Mouse (Mus musculus) lung, postnatal 10 days (tissue): ENCODE measurements at regions not wholly inside any gene's neighbourhood (a gene's known extent, or its start where the extent isn't known, plus 50 kb on each side); places are given as distances from the start of the nearest gene placed in this dataset.
"Not testable (repeated sequence)": the region's sequence is repeated elsewhere in the genome, so short reads cannot be mapped to it uniquely, and the experiment has no call there.

ENCODE experiments used
- DNase-seq: peaks from one replicate; pipeline ENCODE4 v3.0.0; 2021

DNA sequence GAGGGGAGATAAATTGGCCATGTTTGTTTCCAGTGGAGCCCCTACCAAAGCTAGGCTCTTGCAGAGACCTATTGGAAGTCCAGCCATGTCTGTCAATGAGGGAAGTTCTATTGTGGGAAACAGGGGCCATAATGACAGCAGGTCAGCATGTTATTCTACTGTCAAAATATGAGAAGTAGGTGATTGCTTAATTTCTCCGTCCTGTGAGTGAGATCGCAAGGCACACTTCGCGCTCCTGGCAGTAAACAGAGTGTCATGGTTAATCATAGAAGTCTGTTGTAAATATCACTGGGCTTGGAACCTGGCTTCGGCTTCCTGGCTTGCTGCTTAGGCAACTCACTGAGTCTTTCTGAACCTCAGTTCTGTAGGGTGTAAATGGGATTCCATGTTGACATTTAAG lies 72.5 kb upstream of the Ccdc122 start:
- peak; percentile 22 for DNase-seq

- no peak for DNase-seq
Measured at GRCm38 (mm10) chr14:76958875-76959274, 77.7 kb upstream of the Ccdc122 start.

DNA sequence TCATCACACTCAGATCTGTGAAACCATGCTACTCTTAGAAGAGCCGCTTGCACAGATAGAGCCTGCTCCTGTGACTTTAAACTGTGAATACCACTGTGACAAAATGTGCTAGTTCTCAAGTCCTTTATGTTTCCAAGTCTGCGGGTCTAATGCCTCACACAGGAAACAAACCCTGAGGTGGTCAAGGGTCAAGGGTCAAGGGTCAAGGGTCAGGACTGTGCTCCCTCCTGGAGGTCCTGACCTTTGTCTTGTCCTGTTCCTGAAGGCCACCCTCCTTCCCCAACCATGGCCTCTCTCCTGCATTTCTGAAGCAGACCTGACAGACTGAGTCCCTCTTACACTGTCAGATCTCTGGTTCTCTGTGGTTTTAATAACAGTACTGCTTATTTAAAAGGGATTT lies 79.4 kb upstream of the Ccdc122 start:
- DNase-seq = no peak

DNA sequence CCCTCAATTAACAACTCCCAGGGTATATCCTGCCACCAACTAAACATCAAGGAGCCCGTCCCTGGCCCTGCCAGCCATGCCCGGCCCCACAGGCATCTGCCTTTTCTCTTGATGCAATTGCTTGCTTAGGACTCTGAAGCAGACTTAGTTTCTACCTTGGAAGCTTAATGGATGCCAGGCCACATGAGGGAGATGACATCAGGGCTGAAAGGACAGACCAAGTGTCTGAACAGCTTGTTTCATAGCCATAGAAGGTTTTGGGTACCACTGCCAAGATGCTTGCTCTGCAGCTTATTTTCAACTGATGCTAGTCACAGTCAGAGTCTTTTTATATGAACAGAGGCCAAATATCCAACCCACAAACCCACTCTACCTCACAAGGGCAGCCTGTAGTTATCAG lies 83.4 kb upstream of the Ccdc122 start:
- no peak for DNase-seq

DNA sequence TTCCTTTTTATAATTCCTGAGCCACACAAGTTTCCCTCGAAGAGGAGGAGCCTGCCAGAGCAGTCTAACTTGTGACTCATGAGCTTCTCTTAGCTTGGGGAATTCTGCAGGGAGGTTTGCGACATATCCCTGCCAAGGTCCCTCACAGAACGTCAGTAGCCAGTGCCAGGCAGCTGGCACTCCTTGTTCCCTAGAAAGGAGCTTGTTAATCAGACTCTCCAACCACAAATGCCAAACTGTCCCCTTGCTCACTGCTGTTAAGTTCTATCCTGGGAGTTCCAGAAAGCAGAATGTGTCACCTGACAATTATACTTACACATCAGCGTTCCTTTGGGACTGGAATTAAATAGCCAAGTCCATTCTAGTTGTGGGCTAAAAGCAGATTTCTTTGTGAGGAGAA lies 85.1 kb upstream of the Ccdc122 start:
- DNase-seq = peak; percentile 61

GRCm38 (mm10) chr14:76949388-76949787 lies 87.2 kb upstream of the Ccdc122 start:
- no peak for DNase-seq

DNA sequence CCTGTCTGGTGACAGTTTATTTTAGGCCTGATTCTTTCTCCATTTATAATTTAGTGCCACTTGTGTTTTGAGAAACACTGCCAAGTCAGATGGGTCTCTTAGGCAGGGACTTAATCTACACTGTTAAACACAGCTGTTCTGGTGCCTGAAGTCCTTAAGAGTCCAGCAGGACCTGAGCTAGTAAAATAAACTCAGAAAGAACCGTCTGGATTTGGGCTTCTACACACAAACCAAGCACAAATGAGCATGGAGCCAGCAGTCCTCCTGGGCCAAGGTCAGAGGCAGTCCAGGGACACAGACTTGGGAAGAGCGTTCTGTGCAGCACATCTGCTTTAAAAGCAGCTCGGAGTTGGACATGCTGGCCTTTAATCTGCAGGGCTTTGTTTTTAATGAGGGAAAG lies 87.6 kb upstream of the Ccdc122 start:
- peak; percentile 77 for DNase-seq

- peak; percentile 20 for DNase-seq
Measured at GRCm38 (mm10) chr14:76948481-76948880, 88.1 kb upstream of the Ccdc122 start.

GRCm38 (mm10) chr14:76947148-76947547 lies 89.4 kb upstream of the Ccdc122 start:
- DNase-seq = peak; percentile 70

GRCm38 (mm10) chr14:76945626-76946025 lies 90.9 kb upstream of the Ccdc122 start:
- DNase-seq = peak; percentile 67

- DNase-seq = no peak
Measured at GRCm38 (mm10) chr14:76941474-76942212, 94.9 kb upstream of the Ccdc122 start.

DNA sequence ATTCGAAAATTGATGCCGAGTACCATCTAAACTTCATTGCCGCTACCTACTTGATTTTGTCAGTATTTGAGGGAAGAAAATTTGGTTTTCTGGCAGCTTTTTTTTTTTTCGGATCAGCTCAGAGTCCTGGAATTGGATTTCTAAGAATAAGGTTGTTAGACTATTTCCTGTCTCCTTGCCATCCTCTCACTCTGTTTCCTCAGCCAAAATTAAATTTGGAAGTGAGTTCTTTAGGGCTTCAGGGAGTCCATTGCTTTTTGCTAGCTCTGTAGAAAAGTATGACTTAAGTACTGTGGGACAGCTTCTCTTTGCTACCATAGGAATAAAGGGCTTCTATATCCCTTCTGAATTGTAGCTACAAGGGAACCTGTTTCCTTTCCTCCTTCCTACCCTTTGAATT lies 96.1 kb upstream of the Ccdc122 start:
- DNase-seq = no peak

- peak; percentile 52 for DNase-seq
Measured at GRCm38 (mm10) chr14:76936671-76937070, 99.9 kb upstream of the Ccdc122 start.

DNA sequence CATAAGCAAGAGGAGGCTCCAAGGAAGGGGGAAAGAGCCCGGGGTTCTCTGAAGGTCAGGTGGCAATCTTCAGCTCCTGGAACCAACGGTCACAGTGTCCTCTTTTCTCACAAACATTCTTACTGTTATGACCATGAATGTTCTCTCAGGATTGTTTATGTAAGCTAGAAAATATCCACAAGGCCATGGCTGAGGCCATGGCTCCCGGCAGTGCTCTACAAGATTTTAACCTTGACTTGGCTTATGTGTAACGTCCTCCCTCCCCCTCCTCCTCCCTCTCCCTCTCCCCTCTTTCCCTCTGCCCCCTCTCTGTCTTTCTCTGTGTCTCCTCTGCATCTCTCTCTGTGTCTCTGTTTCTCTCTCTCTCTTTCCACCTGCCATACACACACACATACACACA lies 100.5 kb upstream of the Ccdc122 start:
- DNase-seq = not testable (repeated sequence)

DNA sequence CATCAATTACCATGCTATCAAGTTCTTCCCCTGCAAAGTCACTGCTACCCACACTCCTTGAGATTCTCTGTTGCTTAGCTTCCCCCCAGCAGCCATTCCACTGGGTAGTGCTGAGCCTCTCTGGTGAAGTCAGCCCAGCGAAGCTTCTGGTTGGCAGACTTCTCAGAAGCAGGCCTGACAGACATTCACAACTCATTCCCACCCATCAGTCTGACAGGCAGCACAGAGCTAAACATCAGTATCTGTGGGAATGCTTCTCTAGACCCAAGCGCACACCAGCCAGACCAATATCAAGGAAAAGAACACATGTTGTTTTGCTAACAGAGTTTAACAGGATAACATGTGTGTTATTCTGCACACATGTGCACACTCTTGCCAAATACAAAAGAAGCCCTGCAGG lies 101.1 kb upstream of the Ccdc122 start:
- DNase-seq = no peak

- no peak for DNase-seq
Measured at GRCm38 (mm10) chr14:76932890-76933289, 103.7 kb upstream of the Ccdc122 start.

DNA sequence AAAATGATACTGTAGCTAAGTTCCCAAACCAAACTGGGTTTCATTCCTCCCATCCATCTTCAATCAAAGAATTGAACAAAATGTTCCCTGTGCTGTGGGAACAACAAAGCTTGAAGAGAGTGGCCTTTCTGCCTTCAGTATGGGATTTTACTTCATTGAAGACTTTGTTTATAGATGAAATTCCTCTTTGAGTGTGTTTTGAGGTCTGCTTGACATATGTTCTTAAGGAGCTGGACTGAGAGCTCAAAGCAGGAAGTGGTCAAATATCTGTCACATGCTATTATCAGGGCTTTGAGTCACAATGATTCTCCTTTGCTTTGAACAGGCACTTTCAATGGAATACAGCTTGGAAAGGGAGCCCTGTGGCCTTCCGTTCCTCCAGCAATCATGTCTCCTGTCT lies 105.2 kb upstream of the Ccdc122 start:
- DNase-seq = no peak

GRCm38 (mm10) chr14:76929562-76929961 lies 107.0 kb upstream of the Ccdc122 start:
- DNase-seq = no peak

GRCm38 (mm10) chr14:76928706-76929105 lies 107.9 kb upstream of the Ccdc122 start:
- no peak for DNase-seq

DNA sequence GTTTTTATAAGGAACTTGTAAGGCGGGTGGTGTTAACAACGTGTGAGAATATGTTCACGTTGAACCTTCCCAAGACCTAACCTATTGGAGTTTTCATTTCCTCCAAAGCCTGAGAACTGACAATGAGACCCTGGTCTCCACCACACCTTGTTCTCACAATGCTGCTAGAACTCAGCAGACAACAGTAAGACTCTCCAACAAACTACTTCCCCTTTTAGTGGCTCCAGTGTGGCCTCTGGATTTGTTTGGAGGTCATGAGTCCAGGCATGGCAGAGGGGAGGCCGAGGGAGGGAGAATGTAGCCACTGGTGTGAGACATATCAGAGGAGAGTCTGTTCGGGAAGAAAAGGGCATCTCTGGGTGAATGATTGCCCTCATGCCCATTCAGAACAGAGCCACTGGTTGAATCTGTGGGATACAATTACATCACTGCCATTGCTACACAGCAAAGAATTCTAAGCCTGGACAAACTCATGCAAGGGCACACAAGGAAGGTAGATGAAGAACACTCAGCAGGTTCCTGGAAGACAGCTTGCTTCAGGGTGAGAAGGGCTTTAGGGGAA lies 109.2 kb upstream of the Ccdc122 start:
- DNase-seq = no peak

- no peak for DNase-seq
Measured at GRCm38 (mm10) chr14:76926416-76926815, 110.2 kb upstream of the Ccdc122 start.

GRCm38 (mm10) chr14:76922399-76922939 lies 114.1 kb upstream of the Ccdc122 start:
- no peak for DNase-seq

DNA sequence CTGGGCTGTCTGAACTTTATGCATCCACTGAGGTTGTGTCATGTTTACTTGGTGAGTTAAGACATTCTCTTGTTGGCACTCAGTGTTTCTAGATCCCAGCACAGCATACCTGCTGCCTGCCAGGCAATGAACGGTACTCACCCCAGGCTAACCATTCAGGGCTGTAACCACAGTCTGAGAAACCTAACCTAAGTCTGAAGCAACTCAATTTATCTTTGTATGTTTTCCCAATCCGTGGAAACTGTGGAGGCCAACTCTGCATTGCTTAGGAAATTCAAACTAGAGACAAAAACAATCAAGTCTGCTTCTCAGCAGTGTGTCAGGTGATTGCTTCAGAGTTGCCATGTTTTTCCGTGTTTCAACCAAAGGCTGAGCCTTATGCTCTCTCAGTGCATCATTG lies 118.5 kb upstream of the Ccdc122 start:
- DNase-seq = no peak

GRCm38 (mm10) chr14:76917139-76917929 lies 119.2 kb upstream of the Ccdc122 start:
- DNase-seq = no peak
